Mouse (Mus musculus) olfactory bulb, adult 2 months (tissue): ENCODE measurements around the gene Gm26661.

Experiments used
- CTCF ChIP-seq: fragments of 200-500 bp; IDR thresholded peaks from 2 replicates; pipeline ENCODE4 v1.5.1; 2012; ENCODE audit warnings: low read depth, mild to moderate bottlenecking, low read length, moderate library complexity; ENCODE audit not compliant: insufficient read depth
- POLR2A ChIP-seq: fragments of 200-500 bp; IDR thresholded peaks from 2 replicates; pipeline ENCODE4 v1.6.1; 2012; ENCODE audit warnings: mild to moderate bottlenecking, low read depth, low read length, moderate library complexity; ENCODE audit not compliant: insufficient read depth

GRCm38 (mm10) chr14:7839950-7840514 is 48.6 kb downstream of the Gm26661 start:
- TF ChIP-seq CTCF = no peak
- no peak for TF ChIP-seq POLR2A
